In the genomic region with DNA sequence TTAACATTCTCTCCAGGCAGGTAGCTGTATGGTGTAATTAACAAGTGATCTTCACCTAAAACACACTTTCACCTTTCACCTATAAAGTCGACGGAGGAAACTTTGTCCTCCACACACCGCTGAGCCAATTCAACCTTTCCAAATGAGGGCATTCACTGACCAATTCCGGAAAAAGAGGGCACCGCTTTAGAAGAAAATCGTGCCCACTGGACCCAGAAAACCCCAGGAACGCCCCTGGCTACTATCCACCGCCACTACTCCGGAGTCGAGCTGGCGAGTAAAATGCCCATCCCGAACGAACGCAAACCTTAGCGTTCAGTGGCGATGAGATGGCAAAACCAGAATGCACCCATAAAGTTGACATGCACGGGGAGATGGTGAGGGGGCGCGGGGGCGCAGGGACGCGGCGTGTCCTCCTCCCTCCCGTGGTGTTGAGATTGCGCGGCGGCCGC, we compare ENCODE assay signal across 8 mouse cellular contexts. TPM values are rescaled to one million over a fixed set of nuclear protein-coding genes. Genes with fewer than 3 reads are reported as not detected.
DNase-seq lines count a peak whose midpoint lies in the region; ATAC-seq and TF ChIP-seq lines count a peak whose summit lies in the region.

No protein-coding gene starts in this region.

- under 1% methylated on average over 28 of the region's 28 CpGs for WGBS in hindbrain, embryonic 12.5 days
- 1% methylated on average over 24 of the region's 28 CpGs for WGBS in liver, embryonic 12.5 days (ENCODE audit: insufficient replicate concordance)
- 1% methylated on average over 28 of the region's 28 CpGs for WGBS in small intestine, adult 2 months

- ATAC-seq in hindbrain, embryonic 12.5 days (ENCODE audit: low FRiP score), result no peak; the same call in 1 of the 2 replicates
- peak; percentile 57; the same call in 1 of the 2 replicates for ATAC-seq in liver, embryonic 12.5 days

- DNase-seq in gastrocnemius, adult 2 months, result no peak
- DNase-seq in gastrocnemius, postnatal 4 days (ENCODE audit: low spot score in 2 of 2), result no peak
- peak; percentile 20 for DNase-seq in c-Kit-positive CD71-positive TER-119-negative erythroid progenitor cells, embryonic 14.5 days (ENCODE audit: low read depth)
- DNase-seq in right cerebral cortex, postnatal 36 days (ENCODE audit: low spot score in 2 of 2), result no peak
- no peak for DNase-seq in spleen, postnatal 4 days (ENCODE audit: low spot score in 2 of 2)

- intact Hi-C loops in gastrocnemius, adult 2 months (cut with DNase I), result no loop called here

- H3K9me3 ChIP-seq in hindbrain, embryonic 12.5 days (replicated peaks), result no peaks in the 10 kb centered on the region
- H3K9me3 ChIP-seq in liver, embryonic 12.5 days (replicated peaks), result no peaks in the 10 kb centered on the region

- peak overlapping the region; percentile 98 for H3K4me3 ChIP-seq in gastrocnemius, adult 2 months
- H3K4me3 ChIP-seq in hindbrain, embryonic 12.5 days, result peak overlapping the region; percentile 82
- H3K4me3 ChIP-seq in liver, embryonic 12.5 days, result peak overlapping the region; percentile 82
- peak overlapping the region; percentile 68 for H3K4me3 ChIP-seq in small intestine, adult 2 months (ENCODE audit: low read depth, low read length)

- H3K27ac ChIP-seq in gastrocnemius, adult 2 months, result peak overlapping the region; percentile 99
- H3K27ac ChIP-seq in hindbrain, embryonic 12.5 days, result peak overlapping the region; percentile 98
- peak overlapping the region; percentile 88 for H3K27ac ChIP-seq in liver, embryonic 12.5 days
- peak overlapping the region; percentile 84 for H3K27ac ChIP-seq in small intestine, adult 2 months (ENCODE audit: insufficient read depth, low read depth, low read length)

- H3K4me1 ChIP-seq in hindbrain, embryonic 12.5 days, result peaks cover 14% of the 10 kb centered on the region
- peaks cover 9% of the 10 kb centered on the region for H3K4me1 ChIP-seq in liver, embryonic 12.5 days
- H3K4me1 ChIP-seq in small intestine, adult 2 months (ENCODE audit: control insufficient read depth, insufficient read depth, insufficient read length, low read length), result peaks cover 24% of the 10 kb centered on the region

- no peaks in the 10 kb centered on the region for H3K27me3 ChIP-seq in hindbrain, embryonic 12.5 days
- no peaks in the 10 kb centered on the region for H3K27me3 ChIP-seq in liver, embryonic 12.5 days (replicated peaks)
- no peaks in the 10 kb centered on the region for H3K27me3 ChIP-seq in small intestine, adult 2 months (ENCODE audit: control insufficient read depth, insufficient read depth, low read length)

- H3K9ac ChIP-seq in hindbrain, embryonic 12.5 days, result peak overlapping the region; percentile 87
- H3K9ac ChIP-seq in liver, embryonic 12.5 days, result peak overlapping the region; percentile 82

- no peaks in the 10 kb centered on the region for H3K36me3 ChIP-seq in hindbrain, embryonic 12.5 days
- no peaks in the 10 kb centered on the region for H3K36me3 ChIP-seq in liver, embryonic 12.5 days
- no peaks in the 10 kb centered on the region; the same call in 1 of the 2 replicates for H3K36me3 ChIP-seq in small intestine, adult 2 months (ENCODE audit: control insufficient read depth, insufficient read depth, low read length)

- peak overlapping the region; percentile 61 for H3K4me2 ChIP-seq in hindbrain, embryonic 12.5 days (replicated peaks)
- H3K4me2 ChIP-seq in liver, embryonic 12.5 days, result peak overlapping the region; percentile 80

- no peak for TF ChIP-seq POLR2A in small intestine, adult 2 months (IDR thresholded peaks at IDR 0.05; ENCODE audit: low read depth, low read length)

- no peak for TF ChIP-seq CTCF in gastrocnemius, adult 2 months (IDR thresholded peaks at IDR 0.05)
- TF ChIP-seq CTCF in small intestine, adult 2 months (IDR thresholded peaks at IDR 0.05; ENCODE audit: extremely low read depth, insufficient read length, insufficient replicate concordance, low read depth, low read length), result no peak

RNA-seq across cellular contexts. Expression of a gene that starts 0.7 kb away (rescaled TPM):
- total RNA-seq in gastrocnemius, adult 2 months (2021), result 10 to 100 TPM; 36.9 to 52.0 TPM
- total RNA-seq in gastrocnemius, postnatal 4 days (2021), result 10 to 100 TPM; 34.3 to 36.5 TPM
- 65.3 and 72.3 TPM in 2 replicates for polyA plus RNA-seq in hindbrain, embryonic 12.5 days (2016; fragmentation: Nextera tagmentation; extraction: Ambion mirVana)
- polyA plus RNA-seq in liver, embryonic 12.5 days (2016; fragmentation: Nextera tagmentation; extraction: Ambion mirVana), result 28.2 and 29.6 TPM in 2 replicates
- 5.8 and 13.0 TPM in 2 replicates for polyA plus RNA-seq in small intestine, adult 2 months (2012; rRNA removed)
